Mouse (Mus musculus): ENCODE results near the gene Nop9. TPM values are rescaled to one million over a fixed set of nuclear protein-coding genes. Genes with fewer than 3 reads are reported as not detected.
A peak's percentile ranks its signal among the peaks of the same experiment; 100 is the strongest.
"Not testable (repeated sequence)": the region's sequence is repeated elsewhere in the genome, so short reads cannot be mapped to it uniquely, and the experiment has no call there.

Nop9 gene
- polyA plus RNA-seq, 1 experiment from 2014 or later: 33.6 TPM

DNA sequence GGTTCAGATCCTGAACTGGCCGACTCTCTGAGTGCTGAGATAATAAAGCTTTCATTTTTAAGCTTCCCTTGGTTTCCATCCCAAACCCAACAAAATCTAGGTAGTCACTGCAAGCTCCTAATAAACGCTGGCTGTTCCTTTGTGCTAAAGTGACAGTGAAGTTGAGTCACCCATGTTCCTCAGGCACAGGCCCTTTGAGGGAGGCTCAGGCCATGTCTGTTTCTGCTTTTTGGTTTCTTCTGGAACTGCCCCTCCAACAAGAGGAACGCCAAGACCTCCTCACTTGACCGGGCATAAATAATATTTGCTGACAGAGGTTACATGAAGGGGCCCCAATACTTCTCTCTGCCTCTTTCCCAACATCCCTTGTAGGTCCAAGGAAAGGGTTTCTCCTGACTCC lies 9.7 kb upstream of the Nop9 start:
- H3K4me3 ChIP-seq (ENCODE audit: low read length): no peak overlapping the region
- no peaks in the 10 kb centered on the region for H3K27me3 ChIP-seq (replicated peaks; ENCODE audit: control insufficient read depth, insufficient read depth, low read length)
- WGBS: 63% methylated on average over 4 of the region's 4 CpGs
- ATAC-seq: no peak
- no peak overlapping the region for H3K9ac ChIP-seq (ENCODE audit: low read depth, low read length)
- H3K9me3 ChIP-seq (ENCODE audit: control insufficient read depth, low read length): no peaks in the 10 kb centered on the region
- H3K36me3 ChIP-seq (ENCODE audit: control insufficient read depth, insufficient read depth, low read length): no peaks in the 10 kb centered on the region; the same call in 1 of the 2 replicates
- peak overlapping the region; percentile 23; the same call in 1 of the 2 replicates for H3K27ac ChIP-seq (ENCODE audit: low read length)
- no peak overlapping the region for H3K4me2 ChIP-seq (ENCODE audit: low read depth, low read length)
- H3K4me1 ChIP-seq (ENCODE audit: control insufficient read depth, insufficient read depth, low read length): peaks cover 19% of the 10 kb centered on the region

- Histone ChIP-seq H3K27me3 (replicated peaks; ENCODE audit: control insufficient read depth, insufficient read depth, low read length) (no peaks in the 10 kb centered on the region), H3K9ac (ENCODE audit: low read depth, low read length) (no peak overlapping the region), H3K4me1 (ENCODE audit: control insufficient read depth, insufficient read depth, low read length) (peaks cover 19% of the 10 kb centered on the region), H3K36me3 (ENCODE audit: control insufficient read depth, insufficient read depth, low read length) (peaks cover 2% of the 10 kb centered on the region; the same call in 1 of the 2 replicates), H3K27ac (ENCODE audit: low read length) (no peak overlapping the region), H3K9me3 (ENCODE audit: control insufficient read depth, low read length) (no peaks in the 10 kb centered on the region), H3K4me2 (ENCODE audit: low read depth, low read length) (no peak overlapping the region), H3K4me3 (ENCODE audit: low read length) (no peak overlapping the region)
- ATAC-seq: no peak
- 76% methylated on average over 9 of the region's 9 CpGs for WGBS
Measured at GRCm38 (mm10) chr14:55737086-55737687, 8.3 kb upstream of the Nop9 start.

DNA sequence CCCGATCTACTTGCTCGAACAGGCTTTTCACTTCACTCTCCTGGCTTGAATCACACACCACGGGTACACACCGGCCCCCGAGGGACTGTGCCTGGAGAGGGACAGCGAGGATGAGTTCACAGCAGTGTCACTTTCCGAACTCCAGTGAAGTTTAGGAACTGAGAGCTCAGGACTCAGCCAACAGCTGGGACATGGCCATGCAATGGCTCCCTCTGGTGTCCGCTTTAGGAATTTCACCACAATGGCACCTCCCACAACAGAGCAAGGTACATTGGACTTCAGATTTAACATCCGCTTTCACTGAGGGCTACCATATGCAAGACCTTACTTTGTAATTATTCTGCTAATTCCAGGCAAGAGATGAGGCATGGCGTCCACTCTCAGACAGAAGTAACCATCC lies 1.8 kb upstream of the Nop9 start:
- 15% methylated on average over 10 of the region's 10 CpGs for WGBS
- Histone ChIP-seq H3K4me3 (ENCODE audit: low read length) (peak overlapping the region; percentile 24), H3K4me1 (ENCODE audit: control insufficient read depth, insufficient read depth, low read length) (peaks cover 25% of the 10 kb centered on the region), H3K9me3 (ENCODE audit: control insufficient read depth, low read length) (no peaks in the 10 kb centered on the region), H3K9ac (ENCODE audit: low read depth, low read length) (peak overlapping the region; percentile 57), H3K4me2 (ENCODE audit: low read depth, low read length) (peak overlapping the region; percentile 91), H3K27ac (ENCODE audit: low read length) (peak overlapping the region; percentile 58; the same call in 1 of the 2 replicates), H3K27me3 (replicated peaks; ENCODE audit: control insufficient read depth, insufficient read depth, low read length) (no peaks in the 10 kb centered on the region), H3K36me3 (ENCODE audit: control insufficient read depth, insufficient read depth, low read length) (peaks cover 2% of the 10 kb centered on the region; the same call in 1 of the 2 replicates)
- peak; percentile 66 for ATAC-seq

DNA sequence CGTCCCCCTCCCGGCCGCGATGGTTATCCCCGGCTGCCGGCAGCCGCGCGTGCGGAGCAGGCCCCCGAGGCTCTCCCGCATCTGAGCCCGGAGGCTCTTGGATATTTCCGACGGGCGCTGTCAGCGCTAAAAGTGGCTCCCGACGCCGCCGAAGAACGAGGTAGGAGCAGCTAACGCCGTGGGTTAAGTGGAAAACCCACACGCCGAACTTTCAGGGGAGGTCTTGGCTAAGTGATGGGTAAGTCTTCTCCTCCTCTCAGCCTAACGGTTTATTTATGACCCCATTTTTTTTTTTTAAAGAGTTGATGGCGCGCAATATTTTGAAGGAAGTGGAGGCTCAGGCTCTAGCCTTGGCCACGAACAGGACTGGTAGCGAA lies 356 bp downstream of the Nop9 start:
- Histone ChIP-seq H3K4me2 (ENCODE audit: low read depth, low read length) (peak overlapping the region; percentile 98), H3K9ac (ENCODE audit: low read depth, low read length) (peak overlapping the region; percentile 87), H3K9me3 (ENCODE audit: control insufficient read depth, low read length) (no peaks in the 10 kb centered on the region), H3K4me3 (ENCODE audit: low read length) (peak overlapping the region; percentile 89), H3K27ac (ENCODE audit: low read length) (peak overlapping the region; percentile 51; the same call in 1 of the 2 replicates), H3K27me3 (replicated peaks; ENCODE audit: control insufficient read depth, insufficient read depth, low read length) (no peaks in the 10 kb centered on the region), H3K4me1 (ENCODE audit: control insufficient read depth, insufficient read depth, low read length) (peaks cover 25% of the 10 kb centered on the region), H3K36me3 (ENCODE audit: control insufficient read depth, insufficient read depth, low read length) (peaks cover 10% of the 10 kb centered on the region; the same call in 1 of the 2 replicates)
- under 1% methylated on average over 31 of the region's 31 CpGs for WGBS
- no peak; the same call in 1 of the 2 replicates for ATAC-seq

DNA sequence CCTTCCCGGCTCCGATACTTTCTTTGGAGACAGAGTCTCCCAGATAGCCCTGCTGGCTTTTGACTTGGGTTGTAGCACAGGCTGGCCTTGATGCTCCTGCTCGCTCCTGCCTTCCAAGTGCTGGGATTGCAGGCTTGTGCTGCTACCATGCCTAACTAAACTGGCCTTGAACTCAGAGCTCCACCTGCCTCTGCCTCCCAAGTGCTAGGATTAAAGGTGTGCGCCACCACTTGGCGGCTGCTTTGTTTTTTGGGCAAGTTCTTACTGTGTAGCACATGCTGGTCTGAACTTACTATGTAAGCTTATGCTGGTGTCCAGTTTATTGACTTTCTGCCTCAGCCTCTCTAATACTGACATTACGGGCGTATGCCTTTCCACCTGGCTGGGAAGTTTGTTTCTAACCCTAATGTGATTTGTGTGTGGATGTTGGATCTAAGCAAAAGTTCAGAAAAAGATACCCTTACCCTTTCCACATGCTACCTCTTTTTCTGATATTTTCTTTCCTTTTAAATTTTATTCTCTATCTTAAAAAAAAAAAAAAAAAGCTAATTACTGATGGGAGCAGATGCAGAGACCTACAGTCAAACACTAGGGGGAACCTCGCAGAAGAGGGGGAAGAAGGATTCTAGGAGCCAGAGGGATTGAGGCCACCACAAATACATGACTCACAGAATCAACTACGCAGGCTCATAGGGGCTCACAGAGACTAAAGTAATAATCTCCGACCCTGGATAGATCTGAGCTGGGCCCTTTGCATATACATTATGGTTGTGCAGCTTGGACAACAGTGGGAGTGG lies 1.8 kb downstream of the Nop9 start:
- Histone ChIP-seq H3K9ac (ENCODE audit: low read depth, low read length) (no peak overlapping the region), H3K27ac (ENCODE audit: low read length) (no peak overlapping the region), H3K9me3 (ENCODE audit: control insufficient read depth, low read length) (no peaks in the 10 kb centered on the region), H3K36me3 (ENCODE audit: control insufficient read depth, insufficient read depth, low read length) (peaks cover 12% of the 10 kb centered on the region; the same call in 1 of the 2 replicates), H3K4me2 (ENCODE audit: low read depth, low read length) (peak overlapping the region; percentile 98), H3K4me1 (ENCODE audit: control insufficient read depth, insufficient read depth, low read length) (peaks cover 25% of the 10 kb centered on the region), H3K27me3 (replicated peaks; ENCODE audit: control insufficient read depth, insufficient read depth, low read length) (no peaks in the 10 kb centered on the region), H3K4me3 (ENCODE audit: low read length) (no peak overlapping the region)
- WGBS: 88% methylated on average over 10 of the region's 10 CpGs
- ATAC-seq: no peak

DNA sequence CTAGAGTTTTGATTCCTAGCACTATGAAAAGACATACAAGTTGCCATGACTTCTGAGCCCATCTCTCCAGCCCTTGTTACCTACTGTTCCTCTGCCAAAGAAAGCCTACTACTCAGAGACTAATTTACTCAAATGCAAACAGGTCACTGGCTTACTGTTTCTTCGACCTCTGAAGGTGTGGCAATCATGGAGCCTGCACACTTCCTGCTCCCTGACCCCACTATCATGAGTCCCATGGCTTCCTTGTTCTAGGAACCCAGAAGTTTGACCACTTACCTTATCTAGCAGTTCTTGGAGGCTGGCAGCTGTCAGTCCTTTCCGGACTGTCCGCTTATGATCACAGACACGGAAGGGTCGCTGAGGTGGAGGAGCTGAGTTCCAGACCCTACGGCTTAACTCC lies 12.1 kb downstream of the Nop9 start:
- peak; percentile 27 for ATAC-seq
- H3K4me3 ChIP-seq (ENCODE audit: low read length): peak overlapping the region; percentile 37
- no peaks in the 10 kb centered on the region for H3K9me3 ChIP-seq (ENCODE audit: control insufficient read depth, low read length)
- H3K9ac ChIP-seq (ENCODE audit: low read depth, low read length): peak overlapping the region; percentile 55
- peaks cover 12% of the 10 kb centered on the region for H3K27me3 ChIP-seq (replicated peaks; ENCODE audit: control insufficient read depth, insufficient read depth, low read length)
- peaks cover 15% of the 10 kb centered on the region for H3K4me1 ChIP-seq (ENCODE audit: control insufficient read depth, insufficient read depth, low read length)
- H3K36me3 ChIP-seq (ENCODE audit: control insufficient read depth, insufficient read depth, low read length): peaks cover 18% of the 10 kb centered on the region
- peak overlapping the region; percentile 40 for H3K4me2 ChIP-seq (ENCODE audit: low read depth, low read length)
- WGBS: 69% methylated on average over 6 of the region's 6 CpGs
- H3K27ac ChIP-seq (ENCODE audit: low read length): peak overlapping the region; percentile 88

GRCm38 (mm10) chr14:55758363-55758784 lies 12.9 kb downstream of the Nop9 start, which contains the start of gene Cideb:
Cideb (minus strand) TSS chr14:55758458.
- H3K9ac ChIP-seq (ENCODE audit: low read depth, low read length): peak within 1 kb of the TSS; percentile 55
- H3K4me2 ChIP-seq (ENCODE audit: low read depth, low read length): peak within 1 kb of the TSS; percentile 40
- H3K4me3 ChIP-seq (ENCODE audit: low read length): peak within 1 kb of the TSS; percentile 37
- peak; percentile 81 for ATAC-seq
- peaks cover 19% of the 10 kb centered on the region for H3K4me1 ChIP-seq (ENCODE audit: control insufficient read depth, insufficient read depth, low read length)
- H3K27me3 ChIP-seq (replicated peaks; ENCODE audit: control insufficient read depth, insufficient read depth, low read length): peaks cover 12% of the 10 kb centered on the region
- peak within 1 kb of the TSS; percentile 88 for H3K27ac ChIP-seq (ENCODE audit: low read length)
- H3K36me3 ChIP-seq (ENCODE audit: control insufficient read depth, insufficient read depth, low read length): peaks cover 14% of the 10 kb centered on the region
- 12% methylated on average over 8 of the region's 8 CpGs for WGBS
- no peaks in the 10 kb centered on the region for H3K9me3 ChIP-seq (ENCODE audit: control insufficient read depth, low read length)

GRCm38 (mm10) chr14:55760156-55760555 lies 14.7 kb downstream of the Nop9 start:
- H3K4me3 ChIP-seq (ENCODE audit: low read length): peak overlapping the region; percentile 18
- WGBS: 2% methylated on average over 6 of the region's 6 CpGs
- peaks cover 19% of the 10 kb centered on the region for H3K4me1 ChIP-seq (ENCODE audit: control insufficient read depth, insufficient read depth, low read length)
- H3K4me2 ChIP-seq (ENCODE audit: low read depth, low read length): peak overlapping the region; percentile 31
- not testable (repeated sequence) for H3K9me3 ChIP-seq (ENCODE audit: control insufficient read depth, low read length); H3K27ac ChIP-seq (ENCODE audit: low read length); H3K36me3 ChIP-seq (ENCODE audit: control insufficient read depth, insufficient read depth, low read length)
- H3K9ac ChIP-seq (ENCODE audit: low read depth, low read length): peak overlapping the region; percentile 22; the same call in 1 of the 2 replicates
- ATAC-seq: peak; percentile 10; the same call in 1 of the 2 replicates
- peaks cover 12% of the 10 kb centered on the region for H3K27me3 ChIP-seq (replicated peaks; ENCODE audit: control insufficient read depth, insufficient read depth, low read length)

DNA sequence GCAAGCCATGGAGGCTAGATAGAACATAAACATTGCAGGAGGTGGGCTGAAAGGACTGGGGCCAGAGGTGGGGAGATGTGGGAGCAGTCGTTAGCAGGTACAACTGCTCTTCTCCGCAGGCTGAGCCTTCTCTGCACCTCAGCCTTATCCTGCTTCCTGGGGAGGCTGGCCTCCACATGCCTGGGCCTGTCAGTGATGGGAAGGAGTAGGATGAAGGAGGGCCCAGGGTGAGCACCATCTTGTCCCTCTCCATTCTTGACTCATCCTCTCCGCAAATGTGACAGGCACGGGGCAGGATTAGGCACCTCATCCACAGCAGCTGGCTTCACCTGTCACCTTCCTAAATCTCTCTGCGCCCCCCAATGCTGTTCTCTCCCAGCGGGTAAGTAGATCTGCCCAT lies 15.7 kb downstream of the Nop9 start, which contains the start of gene Ltb4r2:
TSS of gene Ltb4r2 (plus strand) at position 266 of the 400 bp plus-strand sequence.
- Histone ChIP-seq H3K4me2 (ENCODE audit: low read depth, low read length) (peak within 1 kb of the TSS; percentile 100), H3K27ac (ENCODE audit: low read length) (peak within 1 kb of the TSS; percentile 1), H3K9me3 (ENCODE audit: control insufficient read depth, low read length) (no peaks in the 10 kb centered on the region), H3K4me1 (ENCODE audit: control insufficient read depth, insufficient read depth, low read length) (peaks cover 19% of the 10 kb centered on the region), H3K9ac (ENCODE audit: low read depth, low read length) (peak within 1 kb of the TSS; percentile 84), H3K36me3 (ENCODE audit: control insufficient read depth, insufficient read depth, low read length) (no peaks in the 10 kb centered on the region), H3K4me3 (ENCODE audit: low read length) (peak within 1 kb of the TSS; percentile 66), H3K27me3 (replicated peaks; ENCODE audit: control insufficient read depth, insufficient read depth, low read length) (peaks cover 16% of the 10 kb centered on the region)
- WGBS: 75% methylated on average over 6 of the region's 6 CpGs
- ATAC-seq: no peak

Measured in intestine, embryonic 16.5 days (tissue).